Comparison of ENCODE assay signal across 22 mouse cellular contexts in genomic region chr2:72146061-72146460, GRCm38 (mm10).
A peak's percentile ranks its signal among the peaks of the same experiment; 100 is the strongest.
DNase-seq lines count a peak whose midpoint lies in the region.
"Had no signal": no experiment of that assay in that cellular context is flagged by ENCODE, and none has a peak within 500 bp of the region (broad histone marks: within the 10 kb centered on the region; RNA-seq: fewer than 3 reads in every experiment).

No protein-coding gene starts in this region.

- WGBS in heart, embryonic 10.5 days, result 35% methylated on average over 10 of the region's 10 CpGs

- peak; percentile 46 for DNase-seq in heart, adult 11 months
- DNase-seq in heart, embryonic 10.5 days (ENCODE audit: low spot score), result no peak
- peak; percentile 70 for DNase-seq in CD4-positive helper T cell, adult 2 months (ENCODE audit: low read depth, low spot score)
- DNase-seq in adrenal gland, adult 8-10 months, result peak; percentile 59
- peak; percentile 77 for DNase-seq in naive thymus-derived CD4-positive, alpha-beta T cell, adult 2 months (ENCODE audit: low read depth)
- no peak for DNase-seq in urinary bladder, postnatal 25 days (ENCODE audit: low spot score)
- no peak for DNase-seq in gastrocnemius, postnatal 14 days
- no peak for DNase-seq in ovary, postnatal 14 days (ENCODE audit: low spot score)
- DNase-seq: cerebellum, postnatal 10 days; gastrocnemius, postnatal 25 days; kidney, adult 9 months; liver, embryonic 13.5 days; spleen, adult 18-20 months had no signal

- intact Hi-C loops in gastrocnemius, postnatal 14 days (cut with DNase I; ENCODE audit: low total_unique reads), result no loop called here

- H3K4me3 ChIP-seq in heart, embryonic 10.5 days, result no peak overlapping the region
- H3K4me3 ChIP-seq: embryonic facial prominence, embryonic 12.5 days; erythroblast, embryonic 14.5 days; hindbrain, embryonic 10.5 days; limb, embryonic 12.5 days; liver, embryonic 13.5 days; lung, embryonic 15.5 days; midbrain, embryonic 10.5 days; neural tube, embryonic 12.5 days; stomach, embryonic 15.5 days had no signal

- peaks cover 21% of the 10 kb centered on the region for H3K4me1 ChIP-seq in heart, embryonic 10.5 days

- H3K36me3 ChIP-seq in heart, embryonic 10.5 days, result no peaks in the 10 kb centered on the region
- H3K36me3 ChIP-seq: embryonic facial prominence, embryonic 12.5 days; hindbrain, embryonic 10.5 days; limb, embryonic 12.5 days; liver, embryonic 13.5 days; lung, embryonic 15.5 days; midbrain, embryonic 10.5 days; neural tube, embryonic 12.5 days; stomach, embryonic 15.5 days had no signal

- H3K27me3 ChIP-seq in heart, embryonic 10.5 days (ENCODE audit: insufficient read depth, poor library complexity, severe bottlenecking), result no peaks in the 10 kb centered on the region
- H3K27me3 ChIP-seq: embryonic facial prominence, embryonic 12.5 days; limb, embryonic 12.5 days; liver, embryonic 13.5 days; lung, embryonic 15.5 days; neural tube, embryonic 12.5 days; stomach, embryonic 15.5 days had no signal

- H3K9me3 ChIP-seq in heart, embryonic 10.5 days, result no peaks in the 10 kb centered on the region
- H3K9me3 ChIP-seq: embryonic facial prominence, embryonic 12.5 days; hindbrain, embryonic 10.5 days; limb, embryonic 12.5 days; liver, embryonic 13.5 days; lung, embryonic 15.5 days; midbrain, embryonic 10.5 days; neural tube, embryonic 12.5 days; stomach, embryonic 15.5 days had no signal

- H3K27ac ChIP-seq in heart, embryonic 10.5 days, result no peak overlapping the region
- H3K27ac ChIP-seq: embryonic facial prominence, embryonic 12.5 days; hindbrain, embryonic 10.5 days; limb, embryonic 12.5 days; liver, embryonic 13.5 days; macrophage; midbrain, embryonic 10.5 days; neural tube, embryonic 12.5 days; stomach, embryonic 15.5 days had no signal

Comparison
In these comparisons a context has a peak if more than half of its experiments do, and no peak if none do; other contexts are left out.
1. DNase-seq: peak in heart, adult 11 months (single experiment), CD4-positive helper T cell, adult 2 months (single experiment), adrenal gland, adult 8-10 months (single experiment) and naive thymus-derived CD4-positive, alpha-beta T cell, adult 2 months (single experiment); none in heart, embryonic 10.5 days (single experiment), urinary bladder, postnatal 25 days (single experiment), gastrocnemius, postnatal 14 days (single experiment) and ovary, postnatal 14 days (single experiment).